Mouse (Mus musculus) cerebellum, postnatal 10 days (tissue): ENCODE measurements around the gene Csrnp1.

Source experiments
- DNase-seq, 2 experiments: peaks; one replicate each; pipeline ENCODE4 v3.0.0; 2021; ENCODE audit warnings: mixed read lengths in 2 of 2

The Csrnp1 gene

GRCm38 (mm10) chr9:120001945-120002725 is 17.7 kb upstream of the Csrnp1 start:
- peak; percentile 42 to 61 for DNase-seq

- no peak for DNase-seq
These were observed 16.3 kb upstream of the Csrnp1 start for GRCm38 (mm10) chr9:120000761-120001160.

GRCm38 (mm10) chr9:119999636-120000035 is 15.2 kb upstream of the Csrnp1 start:
- peak; percentile 64 to 75 for DNase-seq

GRCm38 (mm10) chr9:119998776-119999175 is 14.3 kb upstream of the Csrnp1 start:
- DNase-seq, result no peak

- no peak for DNase-seq
These were observed 11.6 kb upstream of the Csrnp1 start for GRCm38 (mm10) chr9:119996080-119996479.

- no peak for DNase-seq
These were observed 9.7 kb upstream of the Csrnp1 start for GRCm38 (mm10) chr9:119994207-119994606.

- DNase-seq, result no peak
These were observed 8.8 kb upstream of the Csrnp1 start for GRCm38 (mm10) chr9:119993092-119993844.

GRCm38 (mm10) chr9:119991310-119991709 is 6.9 kb upstream of the Csrnp1 start:
- no peak for DNase-seq

- no peak for DNase-seq
These were observed 3.8 kb upstream of the Csrnp1 start for GRCm38 (mm10) chr9:119988304-119988703.

- DNase-seq, result no peak
These were observed 1.6 kb upstream of the Csrnp1 start for GRCm38 (mm10) chr9:119985881-119986574.

GRCm38 (mm10) chr9:119983585-119984535 is 598 bp downstream of the Csrnp1 start:
- peak; percentile 77 to 85 for DNase-seq

- peak in 1 of 2 experiments; percentile 34 for DNase-seq
These were observed 1.4 kb downstream of the Csrnp1 start for GRCm38 (mm10) chr9:119982956-119983551.

GRCm38 (mm10) chr9:119982241-119982811 is 2.1 kb downstream of the Csrnp1 start:
- peak; percentile 65 to 66 for DNase-seq

GRCm38 (mm10) chr9:119981183-119982179 is 3.0 kb downstream of the Csrnp1 start:
- DNase-seq, result peak; percentile 61 to 70

- DNase-seq, result peak; percentile 57 to 61
These were observed 3.7 kb downstream of the Csrnp1 start for GRCm38 (mm10) chr9:119980770-119981182.

- no peak for DNase-seq
These were observed 4.7 kb downstream of the Csrnp1 start for GRCm38 (mm10) chr9:119979749-119980148.

GRCm38 (mm10) chr9:119978811-119979441 is 5.5 kb downstream of the Csrnp1 start:
- peak in 1 of 2 experiments; percentile 32 for DNase-seq

- DNase-seq, result peak; percentile 44 to 48
These were observed 6.2 kb downstream of the Csrnp1 start for GRCm38 (mm10) chr9:119978151-119978810.

- peak; percentile 76 to 77 for DNase-seq
These were observed 6.8 kb downstream of the Csrnp1 start for GRCm38 (mm10) chr9:119977557-119978060.
